Mouse (Mus musculus) liver, adult 2 months (tissue): ENCODE results near the gene Elovl7. TPM values are rescaled to one million over a fixed set of nuclear protein-coding genes. Genes with fewer than 3 reads are reported as not detected.

Experiments used
- DNase-seq: peaks from one replicate; pipeline ENCODE4 v3.0.0-alpha.2; 2011; ENCODE audit warnings: low read depth, low spot score; ENCODE audit errors: extremely low read depth
- H3K27ac ChIP-seq: fragments of 200-500 bp; replicated peaks from 2 replicates; pipeline ENCODE4 v1.5.1; 2012; ENCODE audit warnings: low read depth, mild to moderate bottlenecking, control low read depth, inconsistent platforms, low read length; ENCODE audit not compliant: insufficient read depth
- H3K27me3 ChIP-seq: fragments of 200-500 bp; 2 replicates; pipeline ENCODE4 v1.6.1; 2012; ENCODE audit warnings: mild to moderate bottlenecking, moderate library complexity, low read length, inconsistent platforms; ENCODE audit not compliant: control insufficient read depth, insufficient read depth
- H3K36me3 ChIP-seq: fragments of 200-500 bp; 2 replicates; pipeline ENCODE4 v1.6.1; 2012; ENCODE audit warnings: low read length, inconsistent platforms; ENCODE audit not compliant: control insufficient read depth, insufficient read depth
- H3K4me1 ChIP-seq: fragments of 200-500 bp; 2 replicates; pipeline ENCODE4 v1.6.1; 2011; ENCODE audit warnings: low read length; ENCODE audit not compliant: control insufficient read depth, insufficient read depth
- H3K4me3 ChIP-seq: fragments of 200-500 bp; 2 replicates; pipeline ENCODE4 v1.5.1; 2011; ENCODE audit warnings: low read depth, mild to moderate bottlenecking, control low read depth, low read length, moderate library complexity; ENCODE audit not compliant: insufficient read depth
- H3K79me2 ChIP-seq: fragments of 200-500 bp; 2 replicates; pipeline ENCODE4 v1.6.1; 2012; ENCODE audit warnings: inconsistent platforms, mild to moderate bottlenecking, low read length, moderate library complexity; ENCODE audit not compliant: control insufficient read depth, insufficient read depth
- H3K9ac ChIP-seq: fragments of 200-500 bp; 2 replicates; pipeline ENCODE4 v1.6.1; 2012; ENCODE audit warnings: low read depth, mild to moderate bottlenecking, control low read depth, inconsistent platforms, low read length
- CTCF ChIP-seq: fragments of 200-500 bp; IDR thresholded peaks from 2 replicates; pipeline ENCODE4 v1.5.1; 2011; ENCODE audit warnings: low read depth, low read length, control low read depth
- POLR2A ChIP-seq: fragments of 200-500 bp; IDR thresholded peaks from 2 replicates; pipeline ENCODE4 v1.6.1; 2011; ENCODE audit warnings: low read length, control low read depth; ENCODE audit not compliant: insufficient read depth; ENCODE audit errors: extremely low read depth
- WGBS: fragments of 180-500 bp; shearing (Covaris S2); methylation state at CpG from one replicate; pipeline ENCODE4 v1.1.7; 2018; 5-methylcytosine and 5-hydroxymethylcytosine counted together
- polyA plus RNA-seq: library from polyadenylated mRNA; depleted of rRNA; stranded (reverse); fragments of >200 nt; gene quantifications from 2 replicates; pipeline ENCODE4 v1.2.3, GENCODE M21; 2012; rRNA removed
- total RNA-seq: library from RNA; depleted of rRNA; stranded (reverse); fragments of >200 nt; gene quantifications from 2 replicates; pipeline ENCODE4 v1.2.3, GENCODE M21; 2014; rRNA removed

The Elovl7 gene
- 0.09 and 0.34 TPM in 2 replicates for total RNA-seq
- polyA plus RNA-seq, result 0.05 and 0.07 TPM in 2 replicates

DNA sequence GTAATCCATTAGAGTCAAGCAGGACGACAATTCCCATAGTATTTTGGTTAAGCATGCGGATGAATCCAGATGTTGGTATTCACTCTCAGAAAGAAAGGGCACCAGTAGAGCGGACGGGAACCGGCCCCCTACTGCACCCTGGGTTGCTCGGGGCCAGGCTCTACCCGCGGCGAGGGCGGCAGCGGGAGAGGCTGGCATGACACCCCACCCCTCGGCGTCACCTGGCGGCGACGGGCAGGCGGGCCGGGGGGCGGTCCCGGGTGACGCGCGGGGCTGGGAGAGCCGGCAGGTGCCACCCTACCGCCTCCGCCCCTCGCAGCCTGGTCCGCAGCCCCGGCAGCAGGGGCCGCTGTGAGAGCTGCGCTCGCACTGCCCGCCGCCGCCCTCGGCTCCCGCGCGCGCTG is at the start of gene Elovl7:
Gene Elovl7 (plus strand): TSS at position 324 of the 404 bp plus-strand sequence.
- peak; percentile 15 for DNase-seq
- H3K4me3 ChIP-seq, result peak within 1 kb of the TSS; percentile 73
- WGBS, result under 1% methylated on average over 40 of the region's 40 CpGs
- H3K9ac ChIP-seq, result peak within 1 kb of the TSS; percentile 69
- peaks cover 6% of the 10 kb centered on the region for H3K27me3 ChIP-seq
- TF ChIP-seq POLR2A (no peak), CTCF (peak; percentile 48)
- H3K27ac ChIP-seq, result no peak within 1 kb of the TSS
- peaks cover 4% of the 10 kb centered on the region; the same call in 1 of the 2 replicates for H3K4me1 ChIP-seq
- no peaks in the 10 kb centered on the region for H3K79me2 ChIP-seq
- no peaks in the 10 kb centered on the region for H3K36me3 ChIP-seq

- no peak for DNase-seq
- peaks cover 2% of the 10 kb centered on the region for H3K4me1 ChIP-seq
- no peaks in the 10 kb centered on the region for H3K27me3 ChIP-seq
- no peak overlapping the region for H3K27ac ChIP-seq
- H3K36me3 ChIP-seq, result peaks cover 6% of the 10 kb centered on the region
- WGBS, result 89% methylated on average over 3 of the region's 3 CpGs
- no peak overlapping the region for H3K4me3 ChIP-seq
- H3K79me2 ChIP-seq, result no peaks in the 10 kb centered on the region
- TF ChIP-seq POLR2A (no peak), CTCF (no peak)
- H3K9ac ChIP-seq, result no peak overlapping the region
Observed at GRCm38 (mm10) chr13:108164621-108165020, 49.6 kb upstream of the Elovl7 start.

GRCm38 (mm10) chr13:108170002-108170401 is 44.2 kb upstream of the Elovl7 start:
- Histone ChIP-seq H3K27me3 (no peaks in the 10 kb centered on the region), H3K36me3 (peaks cover 25% of the 10 kb centered on the region), H3K79me2 (no peaks in the 10 kb centered on the region), H3K9ac (no peak overlapping the region), H3K27ac (no peak overlapping the region), H3K4me3 (no peak overlapping the region), H3K4me1 (no peaks in the 10 kb centered on the region)
- DNase-seq, result no peak
- WGBS, result 97% methylated on average over 1 of the region's 1 CpGs
- TF ChIP-seq CTCF, result no peak
- no peak for TF ChIP-seq POLR2A

GRCm38 (mm10) chr13:108170511-108170910 is 43.7 kb upstream of the Elovl7 start:
- H3K36me3 ChIP-seq, result peaks cover 28% of the 10 kb centered on the region

DNA sequence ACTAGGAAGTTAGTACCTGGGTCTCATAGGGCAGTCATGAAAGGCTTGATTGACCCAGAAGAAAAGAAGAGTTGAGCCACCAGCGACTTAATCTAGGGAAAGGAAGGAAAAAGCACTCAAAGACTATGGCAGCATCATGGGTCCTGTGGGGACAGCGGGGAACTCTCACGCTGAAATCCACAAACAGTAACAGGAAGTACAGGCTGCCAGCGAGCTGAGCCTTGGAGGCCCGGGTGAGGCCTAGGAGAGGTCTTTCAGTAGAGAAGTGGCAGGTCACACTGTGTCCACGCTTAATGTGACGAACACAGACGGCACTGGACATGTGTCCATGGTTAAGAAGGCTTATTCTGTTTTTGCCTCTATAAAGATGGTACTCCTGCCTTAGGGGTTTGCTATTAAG is 34.6 kb upstream of the Elovl7 start:
- Histone ChIP-seq H3K27ac (no peak overlapping the region), H3K4me3 (no peak overlapping the region), H3K9ac (no peak overlapping the region), H3K79me2 (no peaks in the 10 kb centered on the region), H3K4me1 (no peaks in the 10 kb centered on the region), H3K27me3 (no peaks in the 10 kb centered on the region), H3K36me3 (peaks cover 39% of the 10 kb centered on the region)
- TF ChIP-seq CTCF (no peak), POLR2A (no peak)
- WGBS, result 85% methylated on average over 8 of the region's 8 CpGs
- no peak for DNase-seq

More at GRCm38 (mm10) chr13:108170511-108170910, 43.7 kb upstream of the Elovl7 start:
- Histone ChIP-seq H3K4me3 (no peak overlapping the region), H3K79me2 (no peaks in the 10 kb centered on the region), H3K27ac (no peak overlapping the region), H3K9ac (no peak overlapping the region), H3K27me3 (no peaks in the 10 kb centered on the region), H3K4me1 (no peaks in the 10 kb centered on the region)
- no peak for DNase-seq
- no peak for TF ChIP-seq POLR2A
- no peak for TF ChIP-seq CTCF
- 85% methylated on average over 8 of the region's 8 CpGs for WGBS

- no peaks in the 10 kb centered on the region for H3K4me1 ChIP-seq
- TF ChIP-seq POLR2A (no peak), CTCF (no peak)
- H3K9ac ChIP-seq, result no peak overlapping the region
- no peak for DNase-seq
- H3K4me3 ChIP-seq, result no peak overlapping the region
- 76% methylated on average over 5 of the region's 5 CpGs for WGBS
- no peaks in the 10 kb centered on the region for H3K27me3 ChIP-seq
- H3K36me3 ChIP-seq, result peaks cover 43% of the 10 kb centered on the region
- no peaks in the 10 kb centered on the region for H3K79me2 ChIP-seq
- no peak overlapping the region for H3K27ac ChIP-seq
Observed at GRCm38 (mm10) chr13:108180821-108181220, 33.4 kb upstream of the Elovl7 start.
